Mouse (Mus musculus): ENCODE results near the gene Safb2. TPM values are rescaled to one million over a fixed set of nuclear protein-coding genes. Genes with fewer than 3 reads are reported as not detected.

The Safb2 gene
- total and polyA plus RNA-seq, 2 experiments from 2014 or later: 30.7 to 48.9 TPM

DNA sequence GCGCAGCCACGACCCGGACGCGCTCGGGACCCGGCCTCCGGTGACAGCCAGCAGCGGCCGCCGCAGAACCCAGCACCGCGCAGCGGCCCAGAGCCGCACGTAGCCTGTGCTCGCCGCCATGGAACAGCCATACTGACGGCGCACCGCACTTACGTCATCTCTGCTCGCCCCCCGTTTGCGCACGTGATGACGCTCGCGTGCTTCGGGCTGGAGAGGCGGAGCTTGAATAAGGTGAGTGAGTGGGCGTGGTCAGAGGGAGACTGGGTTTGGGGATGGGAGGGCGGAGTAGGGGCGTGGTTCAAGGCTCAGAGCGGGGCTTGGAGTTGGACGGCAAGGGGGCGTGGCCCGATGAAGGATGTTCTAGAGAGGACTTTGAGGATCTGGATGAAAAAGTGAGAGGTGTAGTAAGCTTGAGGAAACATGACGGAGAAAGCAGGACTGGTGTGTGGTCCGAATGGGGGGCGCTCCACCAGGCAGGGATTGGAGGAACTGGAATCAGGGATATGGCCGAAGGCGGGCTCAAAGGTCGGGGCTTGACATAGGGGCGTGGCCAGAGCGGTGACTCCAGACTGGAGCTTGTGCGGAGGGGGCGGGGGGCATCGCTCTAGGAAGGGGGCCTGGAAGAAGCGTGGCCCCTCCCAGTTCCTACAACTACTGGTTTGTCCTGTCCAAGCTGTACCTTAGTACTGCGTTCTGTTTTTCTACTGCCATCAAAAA is 42.5 kb upstream of the Safb2 start, which contains the start of gene Lonp1:
TSS of gene Lonp1 (minus strand) at position 134 of the 717 bp plus-strand sequence.
- peaks cover 5% of the 10 kb centered on the region; the same call in 1 of the 2 replicates for H3K4me1 ChIP-seq (ENCODE audit: insufficient read depth, low read length)
- no peak for TF ChIP-seq CTCF (IDR thresholded peaks at IDR 0.05)
- H3K27me3 ChIP-seq (ENCODE audit: insufficient read depth, low read length): no peaks in the 10 kb centered on the region
- H3K36me3 ChIP-seq (ENCODE audit: insufficient read depth, low read length): peaks cover 14% of the 10 kb centered on the region
- no peaks in the 10 kb centered on the region for H3K9me3 ChIP-seq (ENCODE audit: low read length)
- under 1% methylated on average over 46 of the region's 51 CpGs for WGBS
- ATAC-seq (ENCODE audit: low FRiP score) (peak; percentile 91), DNase-seq (ENCODE audit: low spot score) (peak; percentile 98)
- H3K9ac ChIP-seq (replicated peaks; ENCODE audit: low read length, poor library complexity, severe bottlenecking): peak within 1 kb of the TSS; percentile 77
- H3K4me2 ChIP-seq (ENCODE audit: low read depth, low read length, poor library complexity, severe bottlenecking): peak within 1 kb of the TSS; percentile 57
- H3K27ac ChIP-seq (ENCODE audit: low read depth, low read length): peak within 1 kb of the TSS; percentile 78
- H3K4me3 ChIP-seq (ENCODE audit: low read depth, low read length): peak within 1 kb of the TSS; percentile 67

- Histone ChIP-seq H3K4me2 (ENCODE audit: low read depth, low read length, poor library complexity, severe bottlenecking) (peak overlapping the region; percentile 57), H3K27ac (ENCODE audit: low read depth, low read length) (peak overlapping the region; percentile 78; the same call in 1 of the 2 replicates), H3K27me3 (ENCODE audit: insufficient read depth, low read length) (no peaks in the 10 kb centered on the region), H3K4me3 (ENCODE audit: low read depth, low read length) (peak overlapping the region; percentile 67), H3K9ac (replicated peaks; ENCODE audit: low read length, poor library complexity, severe bottlenecking) (peak overlapping the region; percentile 77), H3K36me3 (ENCODE audit: insufficient read depth, low read length) (peaks cover 19% of the 10 kb centered on the region), H3K9me3 (ENCODE audit: low read length) (no peaks in the 10 kb centered on the region), H3K4me1 (ENCODE audit: insufficient read depth, low read length) (peaks cover 5% of the 10 kb centered on the region; the same call in 1 of the 2 replicates)
- under 1% methylated on average over 30 of the region's 32 CpGs for WGBS
- DNase-seq (ENCODE audit: low spot score): no peak
- no peak for ATAC-seq (ENCODE audit: low FRiP score)
- no peak for TF ChIP-seq CTCF (IDR thresholded peaks at IDR 0.05)
These were observed 41.9 kb upstream of the Safb2 start for GRCm38 (mm10) chr17:56626260-56626659.

GRCm38 (mm10) chr17:56625495-56625894 is 41.1 kb upstream of the Safb2 start:
- H3K36me3 ChIP-seq (ENCODE audit: insufficient read depth, low read length): peaks cover 19% of the 10 kb centered on the region
- no peak overlapping the region for H3K27ac ChIP-seq (ENCODE audit: low read depth, low read length)
- H3K4me3 ChIP-seq (ENCODE audit: low read depth, low read length): 0 out of 2 replicates have a peak overlapping the region, but pooled peaks have one; percentile 67
- H3K27me3 ChIP-seq (ENCODE audit: insufficient read depth, low read length): no peaks in the 10 kb centered on the region
- no peaks in the 10 kb centered on the region for H3K9me3 ChIP-seq (ENCODE audit: low read length)
- no peak for DNase-seq (ENCODE audit: low spot score)
- no peak overlapping the region for H3K9ac ChIP-seq (replicated peaks; ENCODE audit: low read length, poor library complexity, severe bottlenecking)
- H3K4me1 ChIP-seq (ENCODE audit: insufficient read depth, low read length): peaks cover 5% of the 10 kb centered on the region; the same call in 1 of the 2 replicates
- no peak for ATAC-seq (ENCODE audit: low FRiP score)
- no peak for TF ChIP-seq CTCF (IDR thresholded peaks at IDR 0.05)
- 92% methylated on average over 3 of the region's 3 CpGs for WGBS
- 0 out of 2 replicates have a peak overlapping the region, but pooled peaks have one; percentile 57 for H3K4me2 ChIP-seq (ENCODE audit: low read depth, low read length, poor library complexity, severe bottlenecking)

GRCm38 (mm10) chr17:56617628-56618027 is 33.2 kb upstream of the Safb2 start:
- H3K27me3 ChIP-seq (ENCODE audit: insufficient read depth, low read length): no peaks in the 10 kb centered on the region
- TF ChIP-seq CTCF (IDR thresholded peaks at IDR 0.05): no peak
- H3K9ac ChIP-seq (replicated peaks; ENCODE audit: low read length, poor library complexity, severe bottlenecking): no peak overlapping the region
- H3K4me3 ChIP-seq (ENCODE audit: low read depth, low read length): no peak overlapping the region
- DNase-seq (ENCODE audit: low spot score) (no peak), ATAC-seq (ENCODE audit: low FRiP score) (no peak)
- peaks cover 71% of the 10 kb centered on the region for H3K36me3 ChIP-seq (ENCODE audit: insufficient read depth, low read length)
- 91% methylated on average over 8 of the region's 8 CpGs for WGBS
- H3K4me1 ChIP-seq (ENCODE audit: insufficient read depth, low read length): peaks cover 4% of the 10 kb centered on the region; the same call in 1 of the 2 replicates
- no peak overlapping the region for H3K27ac ChIP-seq (ENCODE audit: low read depth, low read length)
- no peak overlapping the region for H3K4me2 ChIP-seq (ENCODE audit: low read depth, low read length, poor library complexity, severe bottlenecking)
- H3K9me3 ChIP-seq (ENCODE audit: low read length): no peaks in the 10 kb centered on the region

GRCm38 (mm10) chr17:56616725-56617124 is 32.3 kb upstream of the Safb2 start:
- Histone ChIP-seq H3K36me3 (ENCODE audit: insufficient read depth, low read length) (peaks cover 63% of the 10 kb centered on the region), H3K4me2 (ENCODE audit: low read depth, low read length, poor library complexity, severe bottlenecking) (no peak overlapping the region), H3K9ac (replicated peaks; ENCODE audit: low read length, poor library complexity, severe bottlenecking) (no peak overlapping the region), H3K4me1 (ENCODE audit: insufficient read depth, low read length) (peaks cover 4% of the 10 kb centered on the region; the same call in 1 of the 2 replicates), H3K27me3 (ENCODE audit: insufficient read depth, low read length) (no peaks in the 10 kb centered on the region), H3K9me3 (ENCODE audit: low read length) (no peaks in the 10 kb centered on the region), H3K4me3 (ENCODE audit: low read depth, low read length) (no peak overlapping the region), H3K27ac (ENCODE audit: low read depth, low read length) (no peak overlapping the region)
- WGBS: 94% methylated on average over 3 of the region's 3 CpGs
- ATAC-seq (ENCODE audit: low FRiP score) (no peak), DNase-seq (ENCODE audit: low spot score) (no peak)
- no peak for TF ChIP-seq CTCF (IDR thresholded peaks at IDR 0.05)

GRCm38 (mm10) chr17:56615792-56616191 is 31.4 kb upstream of the Safb2 start:
- peaks cover 4% of the 10 kb centered on the region; the same call in 1 of the 2 replicates for H3K4me1 ChIP-seq (ENCODE audit: insufficient read depth, low read length)
- DNase-seq (ENCODE audit: low spot score) (no peak), ATAC-seq (ENCODE audit: low FRiP score) (no peak)
- 88% methylated on average over 4 of the region's 4 CpGs for WGBS
- H3K27ac ChIP-seq (ENCODE audit: low read depth, low read length): no peak overlapping the region
- H3K36me3 ChIP-seq (ENCODE audit: insufficient read depth, low read length): peaks cover 60% of the 10 kb centered on the region
- no peaks in the 10 kb centered on the region for H3K9me3 ChIP-seq (ENCODE audit: low read length)
- no peak for TF ChIP-seq CTCF (IDR thresholded peaks at IDR 0.05)
- H3K4me3 ChIP-seq (ENCODE audit: low read depth, low read length): no peak overlapping the region
- no peak overlapping the region for H3K9ac ChIP-seq (replicated peaks; ENCODE audit: low read length, poor library complexity, severe bottlenecking)
- no peak overlapping the region for H3K4me2 ChIP-seq (ENCODE audit: low read depth, low read length, poor library complexity, severe bottlenecking)
- no peaks in the 10 kb centered on the region for H3K27me3 ChIP-seq (ENCODE audit: insufficient read depth, low read length)

Data from midbrain, postnatal 0 days (tissue).